Mouse (Mus musculus): ENCODE measurements at regions not wholly inside any gene's neighbourhood (a gene's known extent, or its start where the extent isn't known, plus 50 kb on each side); places are given as distances from the start of the nearest gene placed in this dataset.

DNA sequence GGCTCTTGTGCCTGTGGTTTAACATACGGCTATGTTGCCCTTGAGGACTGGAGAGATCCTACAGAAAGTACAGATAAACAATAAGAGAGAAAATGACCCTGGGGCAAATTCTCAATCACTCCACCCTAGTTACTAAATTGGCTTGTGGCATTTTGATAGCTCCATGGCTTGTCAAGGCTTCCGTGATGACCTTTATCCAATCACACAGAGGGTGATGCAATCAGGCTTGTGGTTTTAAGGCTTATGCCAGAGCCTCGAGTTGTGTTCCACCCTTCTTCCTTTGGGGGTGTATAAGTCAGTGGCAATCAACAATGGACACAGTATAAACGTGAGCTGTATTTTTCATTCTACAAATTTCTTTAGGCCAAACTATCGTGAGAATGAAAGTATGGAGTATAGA, 513.5 kb upstream of the Slit2 start:
- H3K27ac ChIP-seq (replicated peaks) = no peak overlapping the region
- no peak overlapping the region for H3K4me3 ChIP-seq
- H3K4me1 ChIP-seq = no peaks in the 10 kb centered on the region
- no peaks in the 10 kb centered on the region for H3K9me3 ChIP-seq
- no peak for DNase-seq (ENCODE audit: low spot score)
- no peaks in the 10 kb centered on the region for H3K27me3 ChIP-seq (replicated peaks; ENCODE audit: low read depth, poor library complexity, severe bottlenecking)
- 67% methylated on average over 5 of the region's 5 CpGs for WGBS
- H3K36me3 ChIP-seq (replicated peaks) = no peaks in the 10 kb centered on the region

- Histone ChIP-seq H3K27ac (replicated peaks) (no peak overlapping the region), H3K27me3 (replicated peaks; ENCODE audit: low read depth, poor library complexity, severe bottlenecking) (no peaks in the 10 kb centered on the region), H3K36me3 (replicated peaks) (no peaks in the 10 kb centered on the region), H3K9me3 (no peaks in the 10 kb centered on the region), H3K4me3 (no peak overlapping the region), H3K4me1 (no peaks in the 10 kb centered on the region)
- DNase-seq (ENCODE audit: low spot score) = no peak
- WGBS = 58% methylated on average over 7 of the region's 7 CpGs
Measured at GRCm38 (mm10) chr5:47472027-47472825, 510.7 kb upstream of the Slit2 start.

GRCm38 (mm10) chr5:47479908-47480307, 503.0 kb upstream of the Slit2 start:
- Histone ChIP-seq H3K4me1 (no peaks in the 10 kb centered on the region), H3K4me3 (no peak overlapping the region), H3K27me3 (replicated peaks; ENCODE audit: low read depth, poor library complexity, severe bottlenecking) (no peaks in the 10 kb centered on the region), H3K27ac (replicated peaks) (no peak overlapping the region), H3K9me3 (no peaks in the 10 kb centered on the region), H3K36me3 (replicated peaks) (no peaks in the 10 kb centered on the region)
- no peak for DNase-seq (ENCODE audit: low spot score)

- H3K27ac ChIP-seq (replicated peaks) = no peak overlapping the region
- 45% methylated on average over 3 of the region's 3 CpGs for WGBS
- H3K4me3 ChIP-seq = no peak overlapping the region
- H3K27me3 ChIP-seq (replicated peaks; ENCODE audit: low read depth, poor library complexity, severe bottlenecking) = no peaks in the 10 kb centered on the region
- no peaks in the 10 kb centered on the region for H3K9me3 ChIP-seq
- DNase-seq (ENCODE audit: low spot score) = no peak
- no peaks in the 10 kb centered on the region for H3K36me3 ChIP-seq (replicated peaks)
- no peaks in the 10 kb centered on the region for H3K4me1 ChIP-seq
Measured at GRCm38 (mm10) chr5:47496218-47496617, 486.7 kb upstream of the Slit2 start.

DNA sequence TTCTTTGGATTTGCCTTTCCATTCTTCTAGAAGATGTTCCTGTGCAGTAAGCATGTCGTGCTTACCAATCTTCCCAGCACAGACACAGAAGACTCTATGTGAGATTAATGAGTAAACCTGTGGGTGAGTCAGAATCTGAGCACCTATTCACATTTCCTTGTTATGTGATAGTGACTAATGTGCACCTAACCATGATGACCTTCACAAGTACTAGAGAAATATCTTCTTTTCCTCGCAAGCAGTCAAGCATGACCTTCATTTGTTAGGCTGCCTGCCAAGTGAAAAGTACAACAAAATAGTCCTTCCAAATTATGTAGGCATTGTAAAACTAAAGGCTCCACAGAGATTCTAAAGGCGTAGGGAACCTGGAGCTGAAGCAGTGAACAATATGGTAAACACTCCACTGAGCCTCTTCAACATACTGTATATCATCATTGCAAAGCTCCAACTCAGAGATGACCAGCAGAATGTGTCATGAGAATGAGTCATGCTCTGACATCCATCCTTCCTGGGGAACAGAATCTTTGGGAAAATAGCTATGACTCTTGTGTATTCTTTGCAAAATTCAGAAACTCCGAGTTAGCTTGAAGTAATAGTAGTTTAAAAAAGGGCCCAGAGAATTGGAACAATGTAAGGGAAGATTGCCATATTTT, 480.0 kb upstream of the Slit2 start:
- H3K4me3 ChIP-seq = no peak overlapping the region
- no peak overlapping the region for H3K27ac ChIP-seq (replicated peaks)
- no peaks in the 10 kb centered on the region for H3K36me3 ChIP-seq (replicated peaks)
- H3K9me3 ChIP-seq = no peaks in the 10 kb centered on the region
- DNase-seq (ENCODE audit: low spot score) = no peak
- WGBS = 87% methylated on average over 4 of the region's 4 CpGs
- no peaks in the 10 kb centered on the region for H3K27me3 ChIP-seq (replicated peaks; ENCODE audit: low read depth, poor library complexity, severe bottlenecking)
- no peaks in the 10 kb centered on the region for H3K4me1 ChIP-seq

DNA sequence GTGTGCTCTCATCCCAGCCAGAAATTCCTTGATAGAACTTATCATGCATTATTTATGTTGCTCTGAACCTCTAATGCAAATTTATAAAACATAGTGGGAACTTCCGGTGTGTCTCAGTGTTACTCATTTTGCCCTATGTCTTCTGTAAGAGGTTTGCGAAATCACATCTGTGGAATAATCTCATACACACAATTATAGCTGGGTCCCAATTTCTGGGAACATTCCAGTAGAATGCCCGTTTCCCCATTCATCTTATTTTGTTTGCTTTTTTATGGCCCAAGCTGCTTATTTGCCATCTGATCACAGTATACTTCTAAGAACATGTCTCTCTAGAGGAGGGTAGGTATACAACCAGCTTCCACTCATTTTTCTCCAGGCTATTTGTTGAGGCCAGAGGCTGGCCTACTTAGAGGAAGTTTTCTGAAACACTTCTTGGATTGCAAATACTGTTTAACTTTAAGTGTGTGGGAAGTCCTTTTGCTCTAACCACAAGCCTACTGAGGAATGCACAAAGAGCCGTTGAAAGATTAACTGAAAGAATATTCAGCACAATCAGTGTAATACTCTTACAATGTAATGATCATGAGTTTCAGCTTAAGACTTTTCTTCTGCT, 474.1 kb upstream of the Slit2 start:
- Histone ChIP-seq H3K4me3 (no peak overlapping the region), H3K36me3 (replicated peaks) (no peaks in the 10 kb centered on the region), H3K27ac (replicated peaks) (no peak overlapping the region), H3K9me3 (no peaks in the 10 kb centered on the region), H3K27me3 (replicated peaks; ENCODE audit: low read depth, poor library complexity, severe bottlenecking) (no peaks in the 10 kb centered on the region), H3K4me1 (no peaks in the 10 kb centered on the region)
- DNase-seq (ENCODE audit: low spot score) = no peak
- WGBS = 89% methylated on average over 4 of the region's 4 CpGs

DNA sequence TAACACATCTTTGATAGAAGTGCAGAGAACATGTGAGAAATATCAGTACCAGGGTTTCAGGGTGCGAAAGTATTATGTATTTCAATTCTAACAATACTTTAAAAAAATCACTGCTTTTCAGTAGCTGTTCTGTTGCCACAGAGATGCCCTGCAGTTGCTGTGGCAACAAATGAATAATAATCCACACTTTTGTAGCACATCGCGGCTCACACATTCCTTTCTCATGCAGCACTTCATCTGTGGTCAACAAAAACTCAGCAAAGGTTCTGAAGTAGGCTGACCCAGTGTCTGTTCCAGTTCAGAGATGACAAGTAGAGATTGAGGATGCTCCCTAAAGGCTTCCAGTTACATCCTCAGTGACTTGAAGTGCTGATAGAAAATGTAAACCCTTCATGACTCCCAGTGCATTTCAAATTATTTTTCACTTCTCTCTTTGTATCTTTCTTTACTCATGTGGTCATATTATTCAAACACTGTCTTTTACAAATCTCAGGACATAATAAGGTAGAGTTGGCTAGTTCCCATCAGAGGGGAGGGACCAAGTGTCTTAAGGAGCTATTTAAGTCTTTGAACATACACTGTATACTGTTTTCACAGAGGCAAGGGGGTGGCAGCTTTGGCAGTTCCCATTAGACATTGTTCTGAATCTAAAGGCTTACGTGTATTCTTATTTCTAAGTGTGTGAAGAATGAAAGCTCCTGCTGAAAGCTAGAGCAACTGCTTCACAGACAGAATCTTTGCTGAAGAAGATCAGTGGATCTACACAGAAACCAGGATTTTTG, 460.6 kb upstream of the Slit2 start:
- no peak overlapping the region for H3K27ac ChIP-seq (replicated peaks)
- 79% methylated on average over 4 of the region's 4 CpGs for WGBS
- DNase-seq (ENCODE audit: low spot score) = no peak
- H3K9me3 ChIP-seq = no peaks in the 10 kb centered on the region
- H3K4me3 ChIP-seq = no peak overlapping the region
- H3K36me3 ChIP-seq (replicated peaks) = no peaks in the 10 kb centered on the region
- no peaks in the 10 kb centered on the region for H3K4me1 ChIP-seq
- no peaks in the 10 kb centered on the region for H3K27me3 ChIP-seq (replicated peaks; ENCODE audit: low read depth, poor library complexity, severe bottlenecking)

DNA sequence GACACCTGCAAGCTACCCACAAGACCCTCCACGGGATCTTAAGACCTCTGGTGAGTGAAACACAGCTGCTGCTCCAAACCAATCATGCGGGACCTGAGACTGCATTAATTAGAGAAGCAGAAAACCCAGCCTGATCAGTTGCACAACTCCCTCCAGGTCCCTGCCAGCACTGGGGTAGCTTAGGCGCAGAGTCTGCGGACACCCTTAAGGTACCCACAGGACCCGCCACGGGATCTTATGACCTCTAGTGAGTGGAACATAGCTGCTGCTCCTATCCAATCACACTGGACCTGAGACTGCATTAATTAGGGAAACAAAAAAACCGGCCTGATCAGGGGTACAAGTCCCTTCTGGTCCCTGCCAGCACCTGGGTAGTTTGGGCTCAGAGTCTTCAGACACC, 454.3 kb upstream of the Slit2 start:
- Histone ChIP-seq H3K9me3 (0 out of 2 replicates have a peak, but pooled peaks cover 3% of the 10 kb centered on the region), H3K27me3 (replicated peaks; ENCODE audit: low read depth, poor library complexity, severe bottlenecking) (no peaks in the 10 kb centered on the region), H3K27ac (replicated peaks) (no peak overlapping the region), H3K36me3 (replicated peaks) (no peaks in the 10 kb centered on the region), H3K4me1 (no peaks in the 10 kb centered on the region), H3K4me3 (no peak overlapping the region)
- 92% methylated on average over 7 of the region's 7 CpGs for WGBS
- DNase-seq (ENCODE audit: low spot score) = no peak

GRCm38 (mm10) chr5:47537532-47537931, 445.4 kb upstream of the Slit2 start:
- Histone ChIP-seq H3K4me1 (no peaks in the 10 kb centered on the region), H3K27ac (replicated peaks) (no peak overlapping the region), H3K4me3 (no peak overlapping the region), H3K27me3 (replicated peaks; ENCODE audit: low read depth, poor library complexity, severe bottlenecking) (no peaks in the 10 kb centered on the region), H3K9me3 (no peaks in the 10 kb centered on the region), H3K36me3 (replicated peaks) (no peaks in the 10 kb centered on the region)
- DNase-seq (ENCODE audit: low spot score) = no peak

- Histone ChIP-seq H3K36me3 (replicated peaks) (no peaks in the 10 kb centered on the region), H3K27ac (replicated peaks) (no peak overlapping the region), H3K4me1 (no peaks in the 10 kb centered on the region), H3K27me3 (replicated peaks; ENCODE audit: low read depth, poor library complexity, severe bottlenecking) (no peaks in the 10 kb centered on the region), H3K4me3 (no peak overlapping the region), H3K9me3 (no peaks in the 10 kb centered on the region)
- DNase-seq (ENCODE audit: low spot score) = no peak
- WGBS = 81% methylated on average over 1 of the region's 1 CpGs
Measured at GRCm38 (mm10) chr5:47542248-47542647, 440.7 kb upstream of the Slit2 start.

DNA sequence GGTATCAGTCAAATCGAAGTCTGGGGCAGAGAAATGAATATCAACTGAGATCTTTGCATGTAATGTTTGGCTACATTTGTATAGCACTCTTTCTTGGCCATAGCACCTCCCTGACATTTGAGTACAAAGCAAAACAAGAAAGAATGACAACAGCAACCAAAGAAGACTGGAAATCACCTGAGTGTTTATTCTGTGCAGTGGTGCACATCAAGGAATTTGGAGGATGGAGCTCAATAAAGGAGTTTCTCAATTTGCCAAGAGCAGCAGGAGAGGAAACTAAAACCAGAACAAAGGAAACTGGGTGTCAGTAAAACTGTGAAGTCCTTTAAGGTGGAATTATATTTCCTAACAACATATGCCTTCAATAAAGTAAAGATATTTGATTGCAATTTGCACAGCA, 426.2 kb upstream of the Slit2 start:
- H3K27ac ChIP-seq (replicated peaks) = no peak overlapping the region
- no peaks in the 10 kb centered on the region for H3K9me3 ChIP-seq
- no peak overlapping the region for H3K4me3 ChIP-seq
- no peaks in the 10 kb centered on the region for H3K36me3 ChIP-seq (replicated peaks)
- H3K27me3 ChIP-seq (replicated peaks; ENCODE audit: low read depth, poor library complexity, severe bottlenecking) = no peaks in the 10 kb centered on the region
- no peak for DNase-seq (ENCODE audit: low spot score)
- 73% methylated on average over 1 of the region's 1 CpGs for WGBS
- H3K4me1 ChIP-seq = peaks cover 4% of the 10 kb centered on the region; the same call in 1 of the 2 replicates

GRCm38 (mm10) chr5:47557152-47557800, 425.7 kb upstream of the Slit2 start:
- Histone ChIP-seq H3K4me1 (peaks cover 4% of the 10 kb centered on the region; the same call in 1 of the 2 replicates), H3K4me3 (no peak overlapping the region), H3K27ac (replicated peaks) (no peak overlapping the region), H3K9me3 (no peaks in the 10 kb centered on the region), H3K27me3 (replicated peaks; ENCODE audit: low read depth, poor library complexity, severe bottlenecking) (no peaks in the 10 kb centered on the region), H3K36me3 (replicated peaks) (no peaks in the 10 kb centered on the region)
- no peak for DNase-seq (ENCODE audit: low spot score)
- 54% methylated on average over 8 of the region's 8 CpGs for WGBS

Measured in embryonic facial prominence, embryonic 10.5 days (tissue).